Mouse (Mus musculus) E14TG2a.4 (cell line): Measurements from ENCODE around the gene Tshz2.
"Not testable (repeated sequence)": the region's sequence is repeated elsewhere in the genome, so short reads cannot be mapped to it uniquely, and the experiment has no call there.

ENCODE experiments used
- CTCF ChIP-seq: conservative IDR thresholded peaks from 2 replicates; pipeline ENCODE4 v1.5.1; 2014; ENCODE audit warnings: low read length
- NANOG ChIP-seq: IDR thresholded peaks from 2 replicates; pipeline ENCODE4 v1.6.1; 2014; ENCODE audit warnings: borderline replicate concordance, low read length, mixed read lengths
- POU5F1 ChIP-seq: IDR thresholded peaks from 2 replicates; pipeline ENCODE4 v1.6.1; 2014; ENCODE audit warnings: low read length, borderline replicate concordance

DNA sequence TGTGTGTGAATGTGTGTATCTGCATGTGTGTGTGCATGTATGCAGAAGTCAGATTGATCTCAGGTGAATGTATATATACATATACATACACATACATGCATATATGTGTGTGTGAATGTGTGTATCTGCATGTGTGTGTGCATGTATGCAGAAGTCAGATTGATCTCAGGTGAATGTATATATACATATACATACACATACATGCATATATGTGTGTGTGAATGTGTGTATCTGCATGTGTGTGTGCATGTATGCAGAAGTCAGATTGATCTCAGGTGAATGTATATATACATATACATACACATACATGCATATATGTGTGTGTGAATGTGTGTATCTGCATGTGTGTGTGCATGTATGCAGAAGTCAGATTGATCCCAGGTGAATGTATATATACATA lies 45.2 kb upstream of the Tshz2 start, which contains the start of gene Gm11011:
- not testable (repeated sequence) for TF ChIP-seq CTCF, POU5F1, NANOG
